Mouse (Mus musculus) R1 (cell line): ENCODE data around the gene Dohh.

Experiments
- DNase-seq: peaks from one replicate; pipeline ENCODE4 v3.0.0-alpha.2; 2018; ENCODE audit warnings: low read depth, low spot score

Dohh gene

GRCm38 (mm10) chr10:81429605-81430061, 45.4 kb downstream of the Dohh start:
- peak; percentile 98 for DNase-seq

GRCm38 (mm10) chr10:81430141-81430830, 46.1 kb downstream of the Dohh start:
- peak; percentile 47 for DNase-seq

GRCm38 (mm10) chr10:81430831-81431525, 46.8 kb downstream of the Dohh start:
- DNase-seq = peak; percentile 39

- peak; percentile 77 for DNase-seq
Measured at GRCm38 (mm10) chr10:81431526-81432168, 47.4 kb downstream of the Dohh start.

GRCm38 (mm10) chr10:81432169-81432867, 48.1 kb downstream of the Dohh start:
- no peak for DNase-seq

GRCm38 (mm10) chr10:81432868-81433262, 48.6 kb downstream of the Dohh start:
- DNase-seq = peak; percentile 96

- DNase-seq = peak; percentile 14
Measured at GRCm38 (mm10) chr10:81433541-81434289, 49.5 kb downstream of the Dohh start.

- peak; percentile 67 for DNase-seq
Measured at GRCm38 (mm10) chr10:81434361-81435263, 50.4 kb downstream of the Dohh start.

GRCm38 (mm10) chr10:81435436-81435835, 51.2 kb downstream of the Dohh start:
- DNase-seq = no peak
